Mouse (Mus musculus): ENCODE results near the gene Slpi. TPM values are rescaled to one million over a fixed set of nuclear protein-coding genes. Genes with fewer than 3 reads are reported as not detected.

Slpi gene
- polyA plus RNA-seq, 1 experiment from 2014 or later, result not detected

DNA sequence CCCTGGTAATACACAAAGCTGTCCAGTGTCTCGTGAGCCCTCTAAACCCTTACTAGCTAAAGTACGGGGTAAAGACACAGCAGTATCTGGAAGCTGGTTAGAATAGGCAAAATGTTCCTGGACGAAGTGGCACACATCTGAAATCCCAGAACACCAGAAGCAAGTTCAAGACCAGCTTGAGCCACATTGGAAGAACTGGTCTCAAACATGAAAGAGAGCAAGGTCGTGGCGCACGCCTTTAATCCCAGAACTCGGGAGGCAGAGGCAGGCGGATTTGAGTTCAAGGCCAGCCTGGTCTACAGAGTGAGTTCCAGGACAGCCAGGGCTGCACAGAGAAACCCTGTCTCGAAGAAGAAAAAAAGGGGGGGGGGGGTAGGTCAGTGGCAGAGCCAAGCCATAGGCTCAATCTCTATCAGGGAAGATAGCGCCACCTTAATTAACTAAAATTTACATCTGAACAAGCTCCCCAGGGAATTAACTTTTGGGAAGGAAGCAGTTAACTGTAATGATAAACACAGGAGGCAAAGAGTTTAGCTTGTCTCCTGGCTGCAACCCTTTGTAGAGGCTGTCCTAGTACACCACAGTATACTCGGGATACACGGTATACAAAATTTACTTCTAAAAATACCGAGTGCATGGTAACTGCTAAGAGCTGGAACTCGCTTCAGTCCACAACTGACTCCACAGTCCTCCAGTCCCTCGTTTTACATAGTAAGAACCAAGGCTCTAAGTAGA lies 41.2 kb upstream of the Slpi start:
- H3K27ac ChIP-seq, result no peak overlapping the region
- H3K4me3 ChIP-seq, result no peak overlapping the region
- peaks cover 3% of the 10 kb centered on the region; the same call in 1 of the 2 replicates for H3K4me1 ChIP-seq
- H3K9ac ChIP-seq, result no peak overlapping the region
- no peak overlapping the region for H3K4me2 ChIP-seq
- 44% methylated on average over 15 of the region's 15 CpGs for WGBS
- H3K27me3 ChIP-seq, result no peaks in the 10 kb centered on the region
- H3K36me3 ChIP-seq (ENCODE audit: poor library complexity, severe bottlenecking), result no peaks in the 10 kb centered on the region
- no peak for ATAC-seq
- no peaks in the 10 kb centered on the region for H3K9me3 ChIP-seq (replicated peaks)

DNA sequence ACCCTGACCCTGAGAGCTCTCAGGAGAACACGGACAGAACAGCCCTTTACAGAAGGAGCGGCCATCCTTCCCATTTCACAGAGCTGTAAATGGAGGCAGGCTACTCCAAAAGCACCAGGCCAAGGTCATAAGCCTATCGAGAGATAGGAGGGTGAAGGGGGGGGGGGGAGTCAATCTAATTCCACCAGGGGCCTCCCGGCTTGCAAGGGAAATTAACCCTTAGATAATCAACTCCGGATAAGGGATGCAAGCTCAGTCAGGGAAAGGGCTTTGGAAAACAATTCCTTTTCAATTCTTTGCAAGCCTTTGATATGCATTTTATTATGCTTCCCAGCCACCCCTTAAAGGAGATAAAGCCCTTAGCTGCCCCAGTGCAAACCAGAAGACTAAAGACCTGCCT lies 39.6 kb upstream of the Slpi start:
- no peaks in the 10 kb centered on the region for H3K27me3 ChIP-seq
- no peaks in the 10 kb centered on the region for H3K36me3 ChIP-seq (ENCODE audit: poor library complexity, severe bottlenecking)
- ATAC-seq, result no peak
- no peak overlapping the region for H3K4me2 ChIP-seq
- no peaks in the 10 kb centered on the region for H3K9me3 ChIP-seq (replicated peaks)
- WGBS, result 41% methylated on average over 5 of the region's 5 CpGs
- H3K4me3 ChIP-seq, result no peak overlapping the region
- no peak overlapping the region for H3K27ac ChIP-seq
- no peak overlapping the region for H3K9ac ChIP-seq
- peaks cover 3% of the 10 kb centered on the region; the same call in 1 of the 2 replicates for H3K4me1 ChIP-seq

GRCm38 (mm10) chr2:164426952-164427351 lies 38.1 kb upstream of the Slpi start:
- no peaks in the 10 kb centered on the region for H3K27me3 ChIP-seq
- H3K27ac ChIP-seq, result no peak overlapping the region
- ATAC-seq, result no peak
- no peaks in the 10 kb centered on the region for H3K9me3 ChIP-seq (replicated peaks)
- no peaks in the 10 kb centered on the region for H3K36me3 ChIP-seq (ENCODE audit: poor library complexity, severe bottlenecking)
- H3K4me1 ChIP-seq, result peaks cover 3% of the 10 kb centered on the region; the same call in 1 of the 2 replicates
- H3K9ac ChIP-seq, result no peak overlapping the region
- H3K4me3 ChIP-seq, result no peak overlapping the region
- no peak overlapping the region for H3K4me2 ChIP-seq
- WGBS, result 80% methylated on average over 5 of the region's 5 CpGs

- no peak for ATAC-seq
- 36% methylated on average over 12 of the region's 12 CpGs for WGBS
Measured at GRCm38 (mm10) chr2:164426121-164426520, 37.2 kb upstream of the Slpi start.

GRCm38 (mm10) chr2:164425401-164425800 lies 36.5 kb upstream of the Slpi start:
- H3K4me2 ChIP-seq, result no peak overlapping the region
- H3K9me3 ChIP-seq (replicated peaks), result no peaks in the 10 kb centered on the region
- no peak overlapping the region for H3K27ac ChIP-seq
- H3K36me3 ChIP-seq (ENCODE audit: poor library complexity, severe bottlenecking), result no peaks in the 10 kb centered on the region
- H3K27me3 ChIP-seq, result no peaks in the 10 kb centered on the region
- H3K9ac ChIP-seq, result no peak overlapping the region
- no peaks in the 10 kb centered on the region for H3K4me1 ChIP-seq
- WGBS, result 81% methylated on average over 5 of the region's 5 CpGs
- no peak overlapping the region for H3K4me3 ChIP-seq
- no peak for ATAC-seq

More at GRCm38 (mm10) chr2:164426121-164426520, 37.2 kb upstream of the Slpi start:
- peaks cover 3% of the 10 kb centered on the region; the same call in 1 of the 2 replicates for H3K4me1 ChIP-seq
- no peaks in the 10 kb centered on the region for H3K36me3 ChIP-seq (ENCODE audit: poor library complexity, severe bottlenecking)
- H3K9me3 ChIP-seq (replicated peaks), result no peaks in the 10 kb centered on the region
- H3K27ac ChIP-seq, result no peak overlapping the region
- no peak overlapping the region for H3K4me2 ChIP-seq
- no peak overlapping the region for H3K9ac ChIP-seq
- no peak overlapping the region for H3K4me3 ChIP-seq
- H3K27me3 ChIP-seq, result no peaks in the 10 kb centered on the region

DNA sequence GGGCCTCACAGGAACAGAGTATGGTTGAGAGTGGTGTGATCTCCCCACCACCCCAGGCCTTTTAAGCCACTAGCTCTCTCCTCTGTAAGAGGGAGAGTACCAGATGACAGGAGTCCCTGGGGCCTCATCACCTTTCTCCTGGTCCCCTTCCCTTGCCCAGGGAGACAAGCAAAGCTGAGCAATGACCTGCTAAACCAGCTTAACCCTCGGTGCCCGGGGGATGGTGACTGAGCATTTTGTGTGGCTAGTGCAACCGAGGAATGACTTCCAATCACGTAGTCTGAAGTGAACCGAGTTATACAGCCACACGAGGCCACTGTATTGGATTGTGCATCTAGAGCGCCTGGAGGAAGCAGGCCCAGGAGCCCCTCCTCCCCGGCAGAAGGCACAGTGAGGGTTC lies 35.5 kb upstream of the Slpi start:
- no peaks in the 10 kb centered on the region for H3K36me3 ChIP-seq (ENCODE audit: poor library complexity, severe bottlenecking)
- no peaks in the 10 kb centered on the region for H3K9me3 ChIP-seq (replicated peaks)
- H3K4me2 ChIP-seq, result no peak overlapping the region
- H3K4me3 ChIP-seq, result no peak overlapping the region
- H3K9ac ChIP-seq, result no peak overlapping the region
- H3K27me3 ChIP-seq, result no peaks in the 10 kb centered on the region
- no peak for ATAC-seq
- H3K27ac ChIP-seq, result no peak overlapping the region
- 92% methylated on average over 8 of the region's 8 CpGs for WGBS
- H3K4me1 ChIP-seq, result no peaks in the 10 kb centered on the region

DNA sequence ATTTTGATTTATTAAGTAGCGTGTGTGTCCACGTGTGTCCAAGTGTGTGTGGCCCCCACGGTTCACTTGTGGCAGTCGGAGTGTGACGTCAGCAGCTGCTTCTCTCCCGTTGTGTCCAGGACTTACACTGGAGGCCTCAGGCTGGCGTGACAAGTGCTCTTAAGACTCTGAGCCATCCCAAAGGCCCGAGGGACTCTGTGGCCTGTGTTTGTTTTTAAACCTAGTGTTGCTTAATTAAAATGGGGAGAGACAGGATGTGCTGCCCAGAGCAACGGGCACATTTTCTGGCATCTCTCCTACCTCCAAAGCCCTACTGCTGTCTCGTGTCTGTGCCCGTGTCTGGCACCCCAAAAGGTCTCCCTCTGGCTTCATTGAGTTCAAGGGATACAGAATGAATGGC lies 34.6 kb upstream of the Slpi start:
- Histone ChIP-seq H3K27me3 (no peaks in the 10 kb centered on the region; the same call in 1 of the 2 replicates), H3K4me2 (no peak overlapping the region), H3K9ac (no peak overlapping the region), H3K36me3 (ENCODE audit: poor library complexity, severe bottlenecking) (no peaks in the 10 kb centered on the region), H3K4me3 (no peak overlapping the region), H3K4me1 (no peaks in the 10 kb centered on the region), H3K9me3 (replicated peaks) (no peaks in the 10 kb centered on the region), H3K27ac (no peak overlapping the region)
- 90% methylated on average over 11 of the region's 11 CpGs for WGBS
- ATAC-seq, result no peak

DNA sequence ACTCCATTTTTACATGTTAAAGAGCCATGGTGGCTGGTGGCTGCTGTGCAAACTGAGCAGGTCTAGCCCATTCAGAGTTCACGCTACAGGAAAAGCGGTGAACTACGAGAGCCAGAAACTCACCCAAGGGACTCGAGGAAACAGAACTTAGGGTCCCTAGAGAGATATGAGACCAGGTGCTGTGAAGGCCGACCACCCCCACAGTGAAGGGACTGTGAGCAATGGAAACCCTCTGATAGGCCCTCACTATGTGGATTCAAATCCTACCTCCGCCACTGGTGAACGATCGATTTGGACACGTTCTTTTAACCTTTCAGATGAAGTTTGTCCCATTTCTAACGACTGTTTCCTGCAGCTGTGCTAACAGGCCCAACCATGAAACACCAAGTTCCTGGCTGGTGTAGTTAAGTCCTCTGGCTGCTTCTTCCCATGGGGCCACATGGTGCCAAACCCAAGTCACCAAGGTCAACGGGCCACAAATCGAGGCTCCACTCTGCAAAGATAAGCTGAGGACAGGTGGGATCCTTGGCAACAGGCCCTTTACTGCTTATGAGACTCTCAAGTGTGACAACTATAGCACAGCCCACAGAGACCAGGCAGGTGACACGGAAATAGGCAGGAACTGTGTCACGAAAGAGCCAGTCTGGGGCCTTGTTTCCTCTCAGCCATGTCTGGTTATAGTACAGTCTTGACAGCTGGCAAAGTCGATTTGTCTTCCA lies 33.9 kb upstream of the Slpi start:
- 88% methylated on average over 15 of the region's 15 CpGs for WGBS
- Histone ChIP-seq H3K9ac (no peak overlapping the region), H3K4me3 (no peak overlapping the region), H3K36me3 (ENCODE audit: poor library complexity, severe bottlenecking) (no peaks in the 10 kb centered on the region), H3K27me3 (no peaks in the 10 kb centered on the region; the same call in 1 of the 2 replicates), H3K27ac (no peak overlapping the region), H3K9me3 (replicated peaks) (no peaks in the 10 kb centered on the region), H3K4me1 (no peaks in the 10 kb centered on the region), H3K4me2 (no peak overlapping the region)
- ATAC-seq, result no peak

GRCm38 (mm10) chr2:164421979-164422378 lies 33.1 kb upstream of the Slpi start:
- Histone ChIP-seq H3K9me3 (replicated peaks) (no peaks in the 10 kb centered on the region), H3K4me1 (no peaks in the 10 kb centered on the region), H3K9ac (no peak overlapping the region), H3K27me3 (no peaks in the 10 kb centered on the region; the same call in 1 of the 2 replicates), H3K4me3 (no peak overlapping the region), H3K36me3 (ENCODE audit: poor library complexity, severe bottlenecking) (no peaks in the 10 kb centered on the region), H3K4me2 (no peak overlapping the region), H3K27ac (no peak overlapping the region)
- WGBS, result 88% methylated on average over 8 of the region's 8 CpGs
- no peak for ATAC-seq

- 89% methylated on average over 7 of the region's 7 CpGs for WGBS
- ATAC-seq, result no peak
Measured at GRCm38 (mm10) chr2:164421306-164421705, 32.4 kb upstream of the Slpi start.

GRCm38 (mm10) chr2:164419489-164419888 lies 30.6 kb upstream of the Slpi start:
- Histone ChIP-seq H3K9ac (no peak overlapping the region), H3K9me3 (replicated peaks) (no peaks in the 10 kb centered on the region), H3K27me3 (peaks cover 8% of the 10 kb centered on the region), H3K4me3 (no peak overlapping the region), H3K4me1 (0 out of 2 replicates have a peak, but pooled peaks cover under 1% of the 10 kb centered on the region), H3K36me3 (ENCODE audit: poor library complexity, severe bottlenecking) (no peaks in the 10 kb centered on the region), H3K27ac (no peak overlapping the region), H3K4me2 (no peak overlapping the region)
- WGBS, result 1% methylated on average over 3 of the region's 3 CpGs
- ATAC-seq, result no peak

More at GRCm38 (mm10) chr2:164421306-164421705, 32.4 kb upstream of the Slpi start:
- Histone ChIP-seq H3K4me1 (no peaks in the 10 kb centered on the region), H3K36me3 (ENCODE audit: poor library complexity, severe bottlenecking) (no peaks in the 10 kb centered on the region), H3K9me3 (replicated peaks) (no peaks in the 10 kb centered on the region), H3K4me3 (no peak overlapping the region), H3K9ac (no peak overlapping the region), H3K4me2 (no peak overlapping the region), H3K27ac (no peak overlapping the region), H3K27me3 (no peaks in the 10 kb centered on the region; the same call in 1 of the 2 replicates)

DNA sequence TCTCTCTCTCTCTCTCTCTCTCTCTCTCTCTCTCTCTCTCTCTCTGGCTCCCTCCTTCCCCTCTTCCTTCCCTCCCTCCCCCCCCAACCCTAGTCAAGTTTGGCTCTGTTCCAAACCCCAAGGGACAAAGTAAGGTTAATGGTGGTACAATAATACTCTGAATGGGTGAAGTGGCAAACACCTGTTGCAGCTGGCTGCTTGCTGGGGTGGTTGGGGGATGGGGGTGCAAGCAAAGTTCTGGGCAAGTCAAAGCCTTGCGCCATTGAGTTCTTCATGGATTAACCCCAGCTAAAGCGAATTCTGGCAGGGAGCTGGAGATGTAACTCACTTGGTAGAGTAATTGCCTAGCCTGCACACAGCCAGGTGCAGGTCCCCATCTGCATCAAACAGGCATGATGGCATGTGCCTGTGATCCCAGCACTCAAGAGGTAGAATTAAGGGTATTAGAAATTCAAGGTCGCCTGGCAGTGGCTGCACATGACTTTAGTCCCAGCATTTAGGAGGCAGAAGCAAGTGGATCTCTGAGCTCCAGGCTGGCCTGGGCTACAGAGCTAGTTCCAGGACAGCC lies 29.5 kb upstream of the Slpi start:
- H3K4me2 ChIP-seq, result no peak overlapping the region
- no peak for ATAC-seq
- no peak overlapping the region for H3K27ac ChIP-seq
- peaks cover 18% of the 10 kb centered on the region for H3K27me3 ChIP-seq
- 0 out of 2 replicates have a peak, but pooled peaks cover 5% of the 10 kb centered on the region for H3K4me1 ChIP-seq
- H3K36me3 ChIP-seq (ENCODE audit: poor library complexity, severe bottlenecking), result no peaks in the 10 kb centered on the region
- H3K9ac ChIP-seq, result no peak overlapping the region
- H3K9me3 ChIP-seq (replicated peaks), result no peaks in the 10 kb centered on the region
- WGBS, result 37% methylated on average over 3 of the region's 3 CpGs
- no peak overlapping the region for H3K4me3 ChIP-seq

All from forebrain, embryonic 13.5 days (tissue).